Mouse (Mus musculus) 3134 (cell line): ENCODE measurements around the gene Fam168b.
A peak's percentile ranks its signal among the peaks of the same experiment; 100 is the strongest.

Source experiments
- DNase-seq: peaks from one replicate; pipeline ENCODE4 v3.0.0-alpha.2; 2011; ENCODE audit warnings: low spot score; ENCODE audit not compliant: insufficient read length; ENCODE audit errors: extremely low read depth

Gene Fam168b

GRCm38 (mm10) chr1:34821411-34821810 lies 21.5 kb downstream of the Fam168b start:
- no peak for DNase-seq

GRCm38 (mm10) chr1:34819225-34819910 lies 23.5 kb downstream of the Fam168b start:
- DNase-seq = no peak

- DNase-seq = no peak
These were observed 27.0 kb downstream of the Fam168b start for GRCm38 (mm10) chr1:34815843-34816242.

GRCm38 (mm10) chr1:34812407-34813247 lies 30.2 kb downstream of the Fam168b start:
- DNase-seq = no peak

GRCm38 (mm10) chr1:34811581-34811980 lies 31.3 kb downstream of the Fam168b start:
- no peak for DNase-seq

GRCm38 (mm10) chr1:34811035-34811434 lies 31.8 kb downstream of the Fam168b start:
- no peak for DNase-seq

- DNase-seq = no peak
These were observed 32.6 kb downstream of the Fam168b start for GRCm38 (mm10) chr1:34810293-34810692.

- DNase-seq = no peak
These were observed 34.4 kb downstream of the Fam168b start for GRCm38 (mm10) chr1:34808445-34808844.

GRCm38 (mm10) chr1:34805931-34806520 lies 36.8 kb downstream of the Fam168b start:
- DNase-seq = no peak

- no peak for DNase-seq
These were observed 38.0 kb downstream of the Fam168b start for GRCm38 (mm10) chr1:34804863-34805262.

GRCm38 (mm10) chr1:34802290-34802642 lies 40.6 kb downstream of the Fam168b start:
- no peak for DNase-seq

- peak; percentile 62 for DNase-seq
These were observed 41.1 kb downstream of the Fam168b start for GRCm38 (mm10) chr1:34801616-34802289.

- no peak for DNase-seq
These were observed 43.7 kb downstream of the Fam168b start for GRCm38 (mm10) chr1:34799140-34799539.

GRCm38 (mm10) chr1:34793304-34794300 lies 49.3 kb downstream of the Fam168b start:
- DNase-seq = no peak

GRCm38 (mm10) chr1:34783538-34784161 lies 59.2 kb downstream of the Fam168b start:
- DNase-seq = no peak

- no peak for DNase-seq
These were observed 67.0 kb downstream of the Fam168b start for GRCm38 (mm10) chr1:34775870-34776269.

- no peak for DNase-seq
These were observed 74.0 kb downstream of the Fam168b start for GRCm38 (mm10) chr1:34768875-34769274.

GRCm38 (mm10) chr1:34767851-34768250 lies 75.0 kb downstream of the Fam168b start:
- DNase-seq = no peak

- no peak for DNase-seq
These were observed 76.0 kb downstream of the Fam168b start for GRCm38 (mm10) chr1:34766899-34767298.
